Mouse (Mus musculus) yolk sac, embryonic 10.5 days (tissue): Measurements from ENCODE around the gene Ppara.

ENCODE experiments used
- DNase-seq: peaks from one replicate; pipeline ENCODE4 v3.0.0-alpha.2; 2017; ENCODE audit warnings: low spot score

The Ppara gene

GRCm38 (mm10) chr15:85705013-85705528 is 29.7 kb upstream of the Ppara start:
- no peak for DNase-seq

GRCm38 (mm10) chr15:85705566-85706332 is 29.0 kb upstream of the Ppara start:
- DNase-seq, result no peak

GRCm38 (mm10) chr15:85706527-85706926 is 28.3 kb upstream of the Ppara start:
- DNase-seq, result no peak

- DNase-seq, result no peak
These were observed 27.8 kb upstream of the Ppara start for GRCm38 (mm10) chr15:85707017-85707416.

GRCm38 (mm10) chr15:85707458-85708030 is 27.2 kb upstream of the Ppara start:
- DNase-seq, result no peak

GRCm38 (mm10) chr15:85708217-85708616 is 26.6 kb upstream of the Ppara start:
- no peak for DNase-seq

GRCm38 (mm10) chr15:85708843-85709242 is 25.9 kb upstream of the Ppara start:
- no peak for DNase-seq

GRCm38 (mm10) chr15:85709268-85709973 is 25.4 kb upstream of the Ppara start:
- DNase-seq, result peak; percentile 54

GRCm38 (mm10) chr15:85710179-85710578 is 24.6 kb upstream of the Ppara start:
- peak; percentile 58 for DNase-seq

GRCm38 (mm10) chr15:85710641-85711580 is 23.9 kb upstream of the Ppara start:
- DNase-seq, result no peak

- no peak for DNase-seq
These were observed 22.1 kb upstream of the Ppara start for GRCm38 (mm10) chr15:85712565-85713168.

- no peak for DNase-seq
These were observed 21.4 kb upstream of the Ppara start for GRCm38 (mm10) chr15:85713417-85713816.

- no peak for DNase-seq
These were observed 19.7 kb upstream of the Ppara start for GRCm38 (mm10) chr15:85715059-85715458.

- peak; percentile 39 for DNase-seq
These were observed 18.7 kb upstream of the Ppara start for GRCm38 (mm10) chr15:85716045-85716444.

GRCm38 (mm10) chr15:85716591-85716990 is 18.2 kb upstream of the Ppara start:
- DNase-seq, result no peak

- DNase-seq, result no peak
These were observed 17.8 kb upstream of the Ppara start for GRCm38 (mm10) chr15:85717008-85717407.

GRCm38 (mm10) chr15:85717800-85718199 is 17.0 kb upstream of the Ppara start:
- no peak for DNase-seq

GRCm38 (mm10) chr15:85719017-85719416 is 15.8 kb upstream of the Ppara start:
- DNase-seq, result no peak

- DNase-seq, result no peak
These were observed 14.4 kb upstream of the Ppara start for GRCm38 (mm10) chr15:85720366-85720841.

GRCm38 (mm10) chr15:85724271-85725165 is 10.3 kb upstream of the Ppara start:
- no peak for DNase-seq
